Mouse (Mus musculus) ES-E14 (cell line): ENCODE data around the gene Kcmf1. TPM values are rescaled to one million over a fixed set of nuclear protein-coding genes. Genes with fewer than 3 reads are reported as not detected.

Experiments used
- DNase-seq: peaks from one replicate; pipeline ENCODE4 v3.0.0-alpha.2; 2013; ENCODE audit warnings: low read depth, low spot score
- H3K27ac ChIP-seq: 2 replicates; pipeline ENCODE4 v1.5.1; 2012; ENCODE audit warnings: low read depth, mild to moderate bottlenecking, low read length, moderate library complexity, mixed read lengths; ENCODE audit not compliant: poor library complexity, insufficient read depth, severe bottlenecking
- H3K36me3 ChIP-seq: 2 replicates; pipeline ENCODE4 v1.6.1; 2012; ENCODE audit warnings: mild to moderate bottlenecking, low read length, moderate library complexity, mixed read lengths; ENCODE audit not compliant: control insufficient read depth, poor library complexity, insufficient read depth, severe bottlenecking
- H3K4me1 ChIP-seq, 2 experiments: fragments of 150-350 bp in 1 of 2; sonication (generic) in 1 of 2; 2 replicates each; pipeline ENCODE4 v1.6.1; 2012; ENCODE audit warnings: low read length in 2 of 2, mild to moderate bottlenecking in 1 of 2, mixed read lengths in 1 of 2; ENCODE audit not compliant: control insufficient read depth in 2 of 2, insufficient read depth in 2 of 2, poor library complexity in 1 of 2
- H3K4me3 ChIP-seq, 2 experiments: fragments of 150-350 bp in 1 of 2; sonication (generic) in 1 of 2; 2 replicates each; pipeline ENCODE4 v1.5.1; 2012; ENCODE audit warnings: low read length in 2 of 2, low read depth in 1 of 2, mild to moderate bottlenecking in 1 of 2, mixed read lengths in 1 of 2; ENCODE audit not compliant: insufficient read depth in 1 of 2, poor library complexity in 1 of 2, severe bottlenecking in 1 of 2
- H3K9ac ChIP-seq: 2 replicates; pipeline ENCODE4 v1.6.1; 2012; ENCODE audit warnings: low read depth, mild to moderate bottlenecking, low read length, mixed read lengths; ENCODE audit not compliant: poor library complexity, insufficient read depth, severe bottlenecking
- H3K9me3 ChIP-seq: fragments of 150-350 bp; sonication (generic); 2 replicates; pipeline ENCODE4 v1.6.1; 2012; ENCODE audit warnings: low read depth, mild to moderate bottlenecking, low read length; ENCODE audit not compliant: control insufficient read depth, insufficient read depth
- CHD2 ChIP-seq: IDR thresholded peaks from 2 replicates; pipeline ENCODE4 v1.6.1; 2014; ENCODE audit warnings: mild to moderate bottlenecking, low read depth, low read length, inconsistent platforms
- HCFC1 ChIP-seq: IDR thresholded peaks from 2 replicates; pipeline ENCODE4 v1.6.1; 2012; ENCODE audit warnings: low read length, inconsistent platforms, borderline replicate concordance; ENCODE audit not compliant: insufficient read depth
- MAFK ChIP-seq: IDR thresholded peaks from 2 replicates; pipeline ENCODE4 v1.6.1; 2014; ENCODE audit warnings: mild to moderate bottlenecking, low read depth, low read length, inconsistent platforms; ENCODE audit not compliant: insufficient read depth
- ZC3H11A ChIP-seq: IDR thresholded peaks from 2 replicates; pipeline ENCODE4 v1.6.1; 2012; ENCODE audit warnings: low read depth, mild to moderate bottlenecking, inconsistent platforms, low read length, borderline replicate concordance
- ZNF384 ChIP-seq: IDR thresholded peaks from 2 replicates; pipeline ENCODE4 v1.6.1; 2012; ENCODE audit warnings: low read depth, low read length, inconsistent platforms
- in situ Hi-C, 2 experiments: fragments of 600-800 bp; cut with MboI; formaldehyde crosslinking; loops; one replicate each; pipeline ENCODE4 v1.15.1; 2025; ENCODE audit warnings: low sequenced_read_pairs in 2 of 2, inconsistent platforms in 1 of 2; ENCODE audit not compliant: unreplicated experiment in 2 of 2
- total RNA-seq: library from RNA; depleted of rRNA; stranded (reverse); fragments of 300-350 nt; gene quantifications from 2 replicates; pipeline ENCODE4 v1.2.3, GENCODE M21; 2012

Gene Kcmf1
- total RNA-seq, 1 experiment, result 122 TPM

- no peak for DNase-seq
- H3K9ac ChIP-seq, result no peak overlapping the region
- no peak overlapping the region for H3K27ac ChIP-seq
- H3K4me3 ChIP-seq, result no peak overlapping the region
- TF ChIP-seq HCFC1 (no peak), CHD2 (no peak), ZNF384 (peak; percentile 45; the same call in 1 of the 2 replicates), ZC3H11A (no peak), MAFK (no peak)
- peaks cover 0 to 9% of the 10 kb centered on the region in 2 experiments; a peak in 2 of 4 replicates for H3K4me1 ChIP-seq
- no peaks in the 10 kb centered on the region for H3K9me3 ChIP-seq
- no peaks in the 10 kb centered on the region for H3K36me3 ChIP-seq
- in situ Hi-C loops, result no loop called here
Observed at GRCm38 (mm10) chr6:72885268-72885667, 14.5 kb downstream of the Kcmf1 start.

GRCm38 (mm10) chr6:72884767-72885166, 15.0 kb downstream of the Kcmf1 start:
- Histone ChIP-seq H3K9me3 (no peaks in the 10 kb centered on the region), H3K27ac (no peak overlapping the region), H3K4me3 (no peak overlapping the region), H3K9ac (no peak overlapping the region), H3K4me1 (peaks cover 0 to 8% of the 10 kb centered on the region in 2 experiments; a peak in 2 of 4 replicates), H3K36me3 (no peaks in the 10 kb centered on the region)
- no peak for TF ChIP-seq HCFC1
- TF ChIP-seq ZC3H11A, result no peak
- TF ChIP-seq ZNF384, result no peak
- no peak for TF ChIP-seq MAFK
- TF ChIP-seq CHD2, result no peak
- in situ Hi-C loops, result no loop called here
- DNase-seq, result no peak

GRCm38 (mm10) chr6:72882661-72883458, 16.9 kb downstream of the Kcmf1 start:
- Histone ChIP-seq H3K36me3 (no peaks in the 10 kb centered on the region), H3K4me3 (no peak overlapping the region), H3K9ac (no peak overlapping the region), H3K4me1 (peaks cover 2 to 4% of the 10 kb centered on the region in 2 experiments; a peak in 1 of 4 replicates), H3K9me3 (no peaks in the 10 kb centered on the region), H3K27ac (no peak overlapping the region)
- in situ Hi-C loops, result no loop called here
- no peak for DNase-seq
- TF ChIP-seq ZC3H11A (no peak), MAFK (no peak), ZNF384 (no peak), CHD2 (no peak), HCFC1 (no peak)

- in situ Hi-C loops, result no loop called here
- Histone ChIP-seq H3K4me1 (peaks cover 2% of the 10 kb centered on the region in 2 experiments; a peak in 1 of 4 replicates), H3K27ac (no peak overlapping the region), H3K4me3 (no peak overlapping the region), H3K9me3 (no peaks in the 10 kb centered on the region), H3K36me3 (no peaks in the 10 kb centered on the region), H3K9ac (no peak overlapping the region)
- no peak for DNase-seq
- TF ChIP-seq MAFK, result no peak
Observed at GRCm38 (mm10) chr6:72882222-72882621, 17.6 kb downstream of the Kcmf1 start.

- Histone ChIP-seq H3K4me1 (peaks cover 2% of the 10 kb centered on the region in 2 experiments; a peak in 1 of 4 replicates), H3K9ac (no peak overlapping the region), H3K9me3 (no peaks in the 10 kb centered on the region), H3K4me3 (no peak overlapping the region), H3K27ac (peak overlapping the region; percentile 12; the same call in 1 of the 2 replicates), H3K36me3 (no peaks in the 10 kb centered on the region)
- TF ChIP-seq MAFK (no peak), ZC3H11A (no peak), ZNF384 (no peak), HCFC1 (no peak), CHD2 (no peak)
- in situ Hi-C loops, result no loop called here
- DNase-seq, result no peak
Observed at GRCm38 (mm10) chr6:72881619-72881979, 18.2 kb downstream of the Kcmf1 start.
